Mouse (Mus musculus): ENCODE measurements around the gene Mast3. TPM values are rescaled to one million over a fixed set of nuclear protein-coding genes. Genes with fewer than 3 reads are reported as not detected.

Gene Mast3
- polyA plus RNA-seq, 1 experiment from 2014 or later, result 18.9 TPM

DNA sequence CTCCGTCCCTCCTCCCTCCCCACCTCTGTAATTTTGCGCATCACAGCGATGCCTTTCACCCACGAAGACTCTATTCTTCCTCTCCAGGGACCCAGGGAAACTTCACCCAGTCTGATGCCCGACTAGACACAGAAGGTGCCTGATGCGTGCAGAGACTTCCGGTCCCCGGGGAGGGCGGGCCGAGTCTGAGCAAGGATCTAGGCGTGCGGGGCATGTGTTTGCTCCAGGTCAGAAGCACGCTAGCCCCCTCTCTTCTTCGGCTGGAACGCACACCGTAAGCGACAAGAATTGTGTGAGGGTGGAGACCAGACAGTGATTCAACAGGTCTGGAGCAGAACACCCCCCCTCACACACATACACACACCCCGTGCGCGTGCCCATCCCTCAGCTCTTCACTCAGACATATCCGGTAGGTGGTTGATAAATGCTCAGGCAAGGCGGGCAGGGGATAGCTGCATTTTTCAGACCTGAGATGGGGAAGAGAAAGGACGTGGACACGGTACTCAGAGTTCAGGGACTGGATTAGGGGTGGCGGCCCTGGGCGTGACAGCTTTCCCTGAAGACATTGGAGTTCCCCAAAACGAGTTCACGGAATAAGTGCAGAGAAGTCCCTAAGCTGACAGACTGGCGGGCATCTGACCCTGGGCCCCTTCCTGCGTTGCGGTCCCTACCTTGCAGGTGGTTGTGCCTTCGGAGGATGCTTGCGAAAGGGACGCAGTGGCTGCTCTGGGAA, 38.9 kb downstream of the Mast3 start:
- peaks cover 29% of the 10 kb centered on the region for H3K36me3 ChIP-seq
- H3K4me3 ChIP-seq (replicated peaks), result peak overlapping the region; percentile 30
- no peaks in the 10 kb centered on the region for H3K9me3 ChIP-seq (replicated peaks)
- 2% methylated on average over 34 of the region's 34 CpGs for WGBS
- H3K4me1 ChIP-seq, result peaks cover 32% of the 10 kb centered on the region
- peak overlapping the region; percentile 34 for H3K9ac ChIP-seq (replicated peaks)
- no peak for ATAC-seq (ENCODE audit: low FRiP score)
- peak overlapping the region; percentile 56 for H3K4me2 ChIP-seq
- H3K27me3 ChIP-seq (replicated peaks), result 0 out of 2 replicates have a peak, but pooled peaks cover 4% of the 10 kb centered on the region
- H3K27ac ChIP-seq (replicated peaks), result no peak overlapping the region

DNA sequence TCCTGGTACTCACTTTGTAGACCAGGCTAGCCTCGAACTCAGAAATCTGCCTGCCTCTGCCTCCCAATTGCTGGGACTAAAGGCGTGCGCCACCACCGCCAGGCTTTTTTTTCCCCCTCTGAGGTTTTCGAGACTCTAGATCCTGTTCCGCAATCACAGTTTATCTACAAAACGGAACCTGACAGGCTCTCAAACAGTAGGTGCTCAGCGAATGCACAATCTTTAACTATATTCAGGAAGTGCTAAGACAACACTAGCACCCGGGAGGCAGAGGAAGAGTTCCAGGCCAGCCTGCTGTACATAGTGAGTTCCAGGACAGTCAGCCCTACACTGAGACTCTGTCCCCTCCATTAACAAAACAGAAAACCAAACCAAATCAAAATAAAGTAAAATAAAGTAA, 39.5 kb downstream of the Mast3 start:
- Histone ChIP-seq H3K4me3 (replicated peaks) (no peak overlapping the region), H3K27ac (replicated peaks) (no peak overlapping the region), H3K36me3 (peaks cover 23% of the 10 kb centered on the region), H3K9ac (replicated peaks) (no peak overlapping the region), H3K4me1 (peaks cover 34% of the 10 kb centered on the region), H3K27me3 (replicated peaks) (0 out of 2 replicates have a peak, but pooled peaks cover 4% of the 10 kb centered on the region), H3K9me3 (replicated peaks) (no peaks in the 10 kb centered on the region), H3K4me2 (peak overlapping the region; percentile 56)
- ATAC-seq (ENCODE audit: low FRiP score), result no peak
- 80% methylated on average over 9 of the region's 9 CpGs for WGBS

DNA sequence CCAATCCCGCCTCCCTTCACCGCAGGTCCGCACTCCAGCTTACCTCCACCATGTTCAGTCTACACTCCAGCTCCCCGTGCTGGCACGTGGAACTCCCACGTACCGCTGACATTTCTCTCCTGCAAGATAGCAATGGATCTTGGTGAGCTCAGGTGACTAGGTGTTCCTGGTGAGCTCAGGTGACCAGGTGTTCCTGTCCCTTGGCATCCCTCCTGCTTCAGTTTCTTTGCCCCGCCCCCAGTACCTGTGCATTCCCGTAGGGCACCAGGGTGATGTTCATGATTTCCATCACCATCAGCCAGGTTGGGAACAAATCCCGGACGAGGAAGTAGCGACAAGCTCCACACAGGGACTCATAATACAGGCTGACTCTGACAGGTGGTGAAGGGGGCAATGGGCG, 40.2 kb downstream of the Mast3 start:
- no peaks in the 10 kb centered on the region for H3K9me3 ChIP-seq (replicated peaks)
- ATAC-seq (ENCODE audit: low FRiP score), result no peak
- no peak overlapping the region for H3K4me3 ChIP-seq (replicated peaks)
- H3K27me3 ChIP-seq (replicated peaks), result 0 out of 2 replicates have a peak, but pooled peaks cover 4% of the 10 kb centered on the region
- no peak overlapping the region for H3K4me2 ChIP-seq
- H3K27ac ChIP-seq (replicated peaks), result no peak overlapping the region
- peaks cover 40% of the 10 kb centered on the region for H3K4me1 ChIP-seq
- peaks cover 16% of the 10 kb centered on the region for H3K36me3 ChIP-seq
- no peak overlapping the region for H3K9ac ChIP-seq (replicated peaks)
- 96% methylated on average over 13 of the region's 13 CpGs for WGBS

DNA sequence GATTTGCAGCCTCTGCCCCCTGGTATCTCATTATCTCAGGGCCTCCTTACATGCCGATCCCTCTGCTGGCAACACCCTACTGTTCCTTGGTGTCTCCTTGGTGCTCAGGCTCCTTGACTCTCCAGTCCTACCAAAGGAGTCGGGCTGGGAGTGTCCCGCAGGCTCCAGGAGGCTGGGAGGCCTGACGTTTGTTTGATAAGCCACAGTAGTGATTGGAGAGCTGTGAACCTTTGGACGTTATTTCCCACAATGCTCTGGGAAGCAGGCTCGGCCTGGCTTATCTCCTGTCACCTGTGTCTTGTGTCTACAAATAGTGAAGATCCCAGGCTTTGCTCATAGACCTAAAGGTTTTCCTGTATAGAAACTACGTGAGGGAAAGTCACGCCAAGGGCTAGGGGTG, 40.8 kb downstream of the Mast3 start:
- Histone ChIP-seq H3K27me3 (replicated peaks) (0 out of 2 replicates have a peak, but pooled peaks cover 4% of the 10 kb centered on the region), H3K27ac (replicated peaks) (no peak overlapping the region), H3K9me3 (replicated peaks) (no peaks in the 10 kb centered on the region), H3K36me3 (peaks cover 13% of the 10 kb centered on the region), H3K4me3 (replicated peaks) (no peak overlapping the region), H3K4me1 (peaks cover 40% of the 10 kb centered on the region), H3K9ac (replicated peaks) (no peak overlapping the region), H3K4me2 (no peak overlapping the region)
- ATAC-seq (ENCODE audit: low FRiP score), result no peak
- 85% methylated on average over 8 of the region's 8 CpGs for WGBS

DNA sequence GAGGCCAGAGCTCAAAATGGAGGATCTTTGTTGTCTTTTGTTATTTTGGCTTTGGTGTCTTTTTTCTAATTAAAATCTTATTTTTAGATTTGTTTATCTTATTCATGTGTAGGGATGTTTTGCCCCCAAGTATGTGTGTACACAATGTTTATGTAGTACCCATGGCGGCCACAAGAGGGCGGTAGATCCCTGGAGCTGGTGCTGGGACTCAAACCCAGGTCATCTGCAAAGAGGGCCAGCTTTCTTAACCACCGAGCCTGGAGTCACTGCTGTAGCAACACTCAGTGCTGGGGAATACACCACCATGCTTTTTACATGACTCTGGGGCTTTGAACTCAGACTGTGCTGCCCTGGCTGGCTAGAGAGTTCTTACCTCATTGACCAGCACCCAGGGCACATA, 41.5 kb downstream of the Mast3 start:
- Histone ChIP-seq H3K4me1 (peaks cover 45% of the 10 kb centered on the region), H3K9me3 (replicated peaks) (no peaks in the 10 kb centered on the region), H3K4me3 (replicated peaks) (no peak overlapping the region), H3K27me3 (replicated peaks) (0 out of 2 replicates have a peak, but pooled peaks cover 4% of the 10 kb centered on the region), H3K27ac (replicated peaks) (no peak overlapping the region), H3K4me2 (no peak overlapping the region), H3K36me3 (peaks cover 12% of the 10 kb centered on the region), H3K9ac (replicated peaks) (no peak overlapping the region)
- WGBS, result 5% methylated on average over 3 of the region's 3 CpGs
- no peak for ATAC-seq (ENCODE audit: low FRiP score)

DNA sequence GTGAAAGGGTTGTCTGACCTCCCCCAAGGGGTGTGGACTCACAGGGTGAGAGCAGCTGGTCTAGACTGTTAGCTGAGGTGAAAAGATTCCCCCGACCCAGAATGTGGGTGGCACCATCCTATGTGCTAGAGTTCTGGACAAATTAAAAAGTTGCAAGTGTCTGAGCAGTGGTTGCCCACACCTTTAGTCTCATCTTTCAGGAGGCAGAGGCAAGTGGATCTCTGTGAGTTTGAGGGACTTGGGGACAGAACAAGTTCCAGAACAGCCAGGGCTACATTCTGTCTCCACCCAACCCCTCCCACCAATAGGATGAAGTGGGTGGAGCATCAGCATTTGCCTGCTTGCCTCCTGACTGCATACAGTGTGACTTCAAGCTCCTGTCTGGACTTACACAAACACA, 42.7 kb downstream of the Mast3 start:
- Histone ChIP-seq H3K27me3 (replicated peaks) (0 out of 2 replicates have a peak, but pooled peaks cover 4% of the 10 kb centered on the region), H3K4me3 (replicated peaks) (no peak overlapping the region), H3K36me3 (peaks cover 18% of the 10 kb centered on the region), H3K9me3 (replicated peaks) (no peaks in the 10 kb centered on the region), H3K4me2 (no peak overlapping the region), H3K27ac (replicated peaks) (no peak overlapping the region), H3K9ac (replicated peaks) (no peak overlapping the region), H3K4me1 (peaks cover 52% of the 10 kb centered on the region)
- ATAC-seq (ENCODE audit: low FRiP score), result no peak
- WGBS, result 91% methylated on average over 1 of the region's 1 CpGs

DNA sequence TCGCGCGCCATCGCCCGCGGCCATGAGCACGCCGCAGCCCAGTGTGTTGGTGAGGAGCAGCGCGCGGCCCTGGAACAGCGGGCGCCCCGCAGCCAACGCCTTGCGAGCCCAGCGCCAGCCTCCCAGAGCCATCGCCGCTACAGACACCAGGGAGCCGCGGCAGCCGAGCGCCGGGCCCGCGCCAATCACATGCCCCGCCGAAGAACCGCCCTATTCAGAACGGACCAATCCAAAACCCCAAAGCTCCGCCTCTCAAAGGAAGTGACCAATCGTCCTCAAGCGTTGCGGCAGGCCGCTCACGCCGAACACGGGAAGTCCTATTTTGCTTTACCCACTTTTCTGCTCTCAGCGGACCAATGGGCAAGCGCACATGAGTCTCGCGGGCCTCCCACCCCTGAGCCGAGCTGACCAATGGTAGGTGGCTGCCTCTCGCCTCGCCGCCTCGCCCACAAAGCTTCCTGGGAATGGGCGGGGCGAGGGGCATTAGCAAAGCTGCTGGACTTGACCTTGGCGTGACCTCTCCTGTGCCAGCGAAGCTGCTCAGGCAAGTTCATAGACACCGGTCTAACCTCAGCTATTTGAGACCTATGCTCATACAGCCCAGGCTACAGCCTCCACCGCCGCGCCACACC, 44.0 kb downstream of the Mast3 start, which contains the start of gene Mpv17l2:
Gene Mpv17l2, minus strand, starts transcription at position 172 of the 632 bp plus-strand sequence.
- peak; percentile 95 for ATAC-seq (ENCODE audit: low FRiP score)
- peak within 1 kb of the TSS; percentile 84 for H3K9ac ChIP-seq (replicated peaks)

DNA sequence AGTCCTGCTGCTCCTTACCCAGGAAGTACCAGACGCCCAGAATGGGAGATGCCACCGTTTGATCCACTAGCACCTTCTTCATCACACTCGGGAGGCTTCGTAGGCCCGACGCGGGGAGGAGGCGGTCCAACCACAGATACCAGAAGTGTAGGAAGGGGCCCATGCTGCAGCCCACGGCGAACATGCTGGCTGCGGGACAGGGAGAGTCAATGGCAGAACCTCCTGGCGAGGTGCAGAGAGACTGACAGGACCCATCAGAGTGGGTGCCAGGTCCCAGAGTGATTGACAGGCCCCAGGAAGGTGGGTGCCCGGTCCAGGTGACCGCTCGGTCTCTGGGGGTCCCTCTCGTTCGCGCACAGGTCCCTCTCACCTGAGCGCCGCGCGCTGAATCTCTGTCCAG, 44.5 kb downstream of the Mast3 start:
- Histone ChIP-seq H3K4me3 (replicated peaks) (peak overlapping the region; percentile 75), H3K36me3 (peaks cover 32% of the 10 kb centered on the region), H3K4me1 (peaks cover 54% of the 10 kb centered on the region), H3K4me2 (peak overlapping the region; percentile 98), H3K27me3 (replicated peaks) (no peaks in the 10 kb centered on the region), H3K9ac (replicated peaks) (peak overlapping the region; percentile 84), H3K27ac (replicated peaks) (peak overlapping the region; percentile 85), H3K9me3 (replicated peaks) (no peaks in the 10 kb centered on the region)
- ATAC-seq (ENCODE audit: low FRiP score), result no peak
- WGBS, result under 1% methylated on average over 22 of the region's 22 CpGs

More for the DNA sequence above, 44.0 kb downstream of the Mast3 start, which contains the start of gene Mpv17l2:
- Histone ChIP-seq H3K4me1 (peaks cover 52% of the 10 kb centered on the region), H3K9me3 (replicated peaks) (no peaks in the 10 kb centered on the region), H3K36me3 (peaks cover 30% of the 10 kb centered on the region), H3K4me2 (peak within 1 kb of the TSS; percentile 98), H3K4me3 (replicated peaks) (peak within 1 kb of the TSS; percentile 75), H3K27me3 (replicated peaks) (no peaks in the 10 kb centered on the region), H3K27ac (replicated peaks) (peak within 1 kb of the TSS; percentile 86)
- under 1% methylated on average over 50 of the region's 55 CpGs for WGBS

DNA sequence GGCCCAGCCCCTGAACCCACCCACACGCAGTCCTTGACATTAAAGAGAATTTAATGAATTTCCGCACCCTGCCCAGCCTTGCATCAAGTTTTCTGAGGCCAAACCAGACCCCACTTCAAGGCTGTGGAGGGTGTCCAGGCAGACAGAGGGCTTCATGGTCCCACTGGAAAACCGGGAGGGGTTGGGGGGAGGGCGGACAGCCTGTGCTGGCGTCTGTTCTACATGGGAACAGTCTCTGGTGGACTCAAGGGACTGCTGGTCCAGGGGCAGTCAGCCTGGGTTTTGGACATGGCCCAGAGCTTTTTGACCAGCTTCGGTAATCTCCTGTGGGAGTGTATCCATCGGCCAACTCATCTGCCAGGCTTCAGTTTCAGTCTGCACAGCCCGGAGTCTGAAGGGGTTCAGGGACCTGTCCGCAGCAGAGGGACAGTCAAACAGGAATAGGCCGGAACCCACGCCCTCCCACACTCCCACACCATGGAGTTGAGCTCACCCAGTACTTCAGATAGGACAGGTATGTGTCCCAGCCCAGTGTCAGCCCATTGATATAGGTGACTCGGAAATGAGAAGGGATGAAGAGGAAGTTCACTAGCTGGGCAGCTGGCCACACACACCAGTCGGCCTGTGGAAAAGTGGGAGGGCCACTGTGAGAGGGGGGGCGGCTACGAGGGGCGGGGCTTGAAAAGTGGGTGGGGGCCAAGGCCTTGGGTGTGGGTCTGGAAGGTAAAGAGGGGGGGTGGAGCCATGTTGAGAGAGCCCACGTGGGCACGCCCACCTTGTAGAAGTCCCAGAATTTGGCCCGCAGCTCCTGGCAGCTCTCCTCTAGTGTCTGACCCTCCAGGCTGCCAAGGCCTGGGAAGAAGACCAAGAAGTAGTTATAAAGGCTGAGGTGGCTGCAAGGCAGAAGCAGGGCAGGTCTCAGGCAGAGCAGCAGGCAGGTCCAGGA, 46.0 kb downstream of the Mast3 start:
- no peak for ATAC-seq (ENCODE audit: low FRiP score)

DNA sequence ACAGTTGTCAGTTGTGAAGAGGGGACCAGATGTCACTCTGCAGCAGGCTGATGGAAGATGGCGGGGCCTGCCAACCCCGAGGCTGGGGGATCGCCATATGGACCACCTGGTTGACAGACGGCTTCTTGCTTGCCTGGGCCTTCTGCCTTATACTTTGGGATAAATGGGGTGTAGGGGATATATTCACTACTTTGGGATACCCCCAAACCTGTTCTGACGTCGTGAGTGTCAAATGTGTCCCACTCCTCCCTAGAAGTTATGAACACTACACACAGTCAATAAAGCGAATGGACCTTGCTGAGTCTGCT, 46.6 kb downstream of the Mast3 start:
- WGBS, result 76% methylated on average over 7 of the region's 7 CpGs
- Histone ChIP-seq H3K36me3 (peaks cover 32% of the 10 kb centered on the region), H3K4me3 (replicated peaks) (no peak overlapping the region), H3K9ac (replicated peaks) (no peak overlapping the region), H3K4me2 (no peak overlapping the region), H3K9me3 (replicated peaks) (no peaks in the 10 kb centered on the region), H3K27me3 (replicated peaks) (no peaks in the 10 kb centered on the region), H3K27ac (replicated peaks) (no peak overlapping the region), H3K4me1 (peaks cover 62% of the 10 kb centered on the region)
- no peak for ATAC-seq (ENCODE audit: low FRiP score)

More for the DNA sequence above, 46.0 kb downstream of the Mast3 start:
- Histone ChIP-seq H3K27ac (replicated peaks) (no peak overlapping the region; the same call in 1 of the 2 replicates), H3K36me3 (peaks cover 32% of the 10 kb centered on the region), H3K9me3 (replicated peaks) (no peaks in the 10 kb centered on the region), H3K4me2 (peak overlapping the region; percentile 98), H3K27me3 (replicated peaks) (no peaks in the 10 kb centered on the region), H3K9ac (replicated peaks) (peak overlapping the region; percentile 84; the same call in 1 of the 2 replicates), H3K4me3 (replicated peaks) (no peak overlapping the region), H3K4me1 (peaks cover 59% of the 10 kb centered on the region)
- 66% methylated on average over 19 of the region's 19 CpGs for WGBS

All from neural tube, embryonic 15.5 days (tissue).